Mouse (Mus musculus): ENCODE measurements around the gene Sh3bp5l. TPM values are rescaled to one million over a fixed set of nuclear protein-coding genes. Genes with fewer than 3 reads are reported as not detected.
"Not testable (repeated sequence)": the region's sequence is repeated elsewhere in the genome, so short reads cannot be mapped to it uniquely, and the experiment has no call there.

Gene Sh3bp5l
- total RNA-seq (2021) = 10 to 100 TPM; 22.8 to 27.5 TPM
- long read RNA-seq, experiment 1, transcript Sh3bp5l-202 (7 exons, 3,016 nt) = minor isoform, 6 of 33 reads
- long read RNA-seq, experiment 1, transcript Sh3bp5l-201 (7 exons, 2,977 nt) = major isoform, 10 of 33 reads
- long read RNA-seq, experiment 1, partial matches to known transcripts = 2 of 33 reads
- long read RNA-seq, experiment 1, other reads (novel, unspliced or antisense) = 15 of 33 reads
- long read RNA-seq, experiment 2, transcript Sh3bp5l-202 (7 exons, 3,016 nt) = minor isoform, 9 of 41 reads
- long read RNA-seq, experiment 2, transcript Sh3bp5l-201 (7 exons, 2,977 nt) = major isoform, 21 of 41 reads
- long read RNA-seq, experiment 2, partial matches to known transcripts = 3 of 41 reads
- long read RNA-seq, experiment 2, other reads (novel, unspliced or antisense) = 8 of 41 reads

DNA sequence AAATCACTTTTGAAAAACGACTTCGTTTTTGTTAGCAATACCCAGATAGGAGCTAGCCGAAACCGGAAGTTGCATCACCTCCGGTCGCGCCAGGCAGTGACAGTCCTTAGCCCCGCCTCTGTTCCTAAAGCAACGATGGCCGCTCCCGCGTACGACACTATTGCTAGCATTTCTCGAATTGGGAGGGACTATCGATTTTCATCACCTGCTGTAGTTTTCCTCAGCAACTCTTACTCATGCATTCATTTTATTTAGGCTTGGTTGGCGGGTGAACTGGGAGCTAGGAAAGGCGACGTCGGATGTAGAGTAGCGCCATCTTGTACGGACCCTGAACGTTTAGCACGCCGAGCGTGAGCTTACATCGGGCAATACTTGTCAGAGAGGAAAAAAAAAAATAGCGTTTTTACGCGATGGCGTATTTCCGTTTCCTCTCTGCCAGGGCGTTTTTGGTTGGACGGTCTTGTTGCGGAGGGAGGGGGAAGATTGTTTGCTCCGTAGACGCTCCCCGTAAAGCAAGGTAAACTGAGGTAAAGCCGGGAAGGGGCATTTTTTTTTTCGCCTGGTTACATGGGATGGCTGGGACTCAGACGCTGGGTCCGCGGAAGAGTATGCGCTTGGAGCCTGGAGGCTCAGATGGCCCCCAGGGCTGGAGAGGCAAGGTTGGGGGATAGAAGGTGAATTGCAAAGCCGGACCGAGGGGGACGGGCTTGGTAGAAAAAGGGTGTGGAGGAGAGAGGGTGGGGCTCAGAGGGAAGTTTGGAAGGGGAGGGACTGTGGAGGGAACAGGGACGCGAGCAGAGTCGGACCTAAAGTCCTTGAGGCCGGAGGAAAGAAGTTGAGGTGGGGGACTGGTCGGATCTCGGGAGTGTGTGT, at the start of gene Sh3bp5l, which contains the start of gene Zfp672:
Sh3bp5l (plus strand) TSS at position 449 of the 873 bp plus-strand sequence.
Zfp672 (minus strand) TSS at position 64 of the 873 bp plus-strand sequence.
- peak; percentile 88 for DNase-seq

DNA sequence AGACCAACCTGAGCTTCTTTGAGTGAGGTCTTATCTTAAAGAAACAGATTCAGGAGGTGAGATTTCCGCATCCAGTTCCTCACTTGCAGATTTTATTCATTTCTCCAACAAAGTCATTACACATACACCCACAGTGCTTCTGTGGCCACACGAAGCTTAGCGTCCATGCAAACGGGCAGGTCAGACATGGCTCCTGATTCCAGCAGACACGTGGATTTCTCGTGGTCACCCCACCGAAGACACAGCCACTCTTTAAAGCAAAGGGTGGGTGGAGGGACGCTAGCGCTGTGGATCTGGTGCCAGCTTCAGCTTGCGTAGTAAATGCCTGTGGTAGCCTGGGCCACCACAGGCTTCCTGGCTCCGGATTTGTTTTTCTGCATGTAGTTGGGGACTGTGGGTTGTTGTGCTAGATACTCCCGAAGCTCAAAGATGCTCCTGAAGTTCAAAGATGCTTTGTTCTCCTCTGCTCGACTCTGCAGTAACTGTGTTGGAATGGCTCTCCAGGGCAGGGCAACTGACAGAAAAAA, 48.5 kb upstream of the Sh3bp5l start:
- DNase-seq = no peak

DNA sequence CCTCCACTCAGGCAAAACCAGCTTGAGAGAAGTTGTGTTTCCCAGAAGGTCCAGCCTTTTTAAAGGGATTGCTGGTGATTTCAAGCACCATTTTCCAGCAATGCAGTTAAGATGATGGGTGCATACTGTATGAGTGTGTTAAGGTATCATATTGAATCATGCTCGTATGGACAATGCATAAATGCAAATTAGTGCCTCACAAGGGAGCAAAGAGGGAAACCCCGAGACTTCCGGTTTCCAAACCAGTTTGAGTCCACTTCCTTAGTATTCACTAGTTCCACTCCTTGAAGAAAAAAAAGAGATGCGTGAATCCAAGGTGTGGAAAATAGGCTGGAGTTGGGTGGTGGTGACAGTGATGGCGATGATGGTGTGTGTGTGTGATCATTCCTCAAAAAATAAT, 48.0 kb upstream of the Sh3bp5l start:
- DNase-seq = no peak

DNA sequence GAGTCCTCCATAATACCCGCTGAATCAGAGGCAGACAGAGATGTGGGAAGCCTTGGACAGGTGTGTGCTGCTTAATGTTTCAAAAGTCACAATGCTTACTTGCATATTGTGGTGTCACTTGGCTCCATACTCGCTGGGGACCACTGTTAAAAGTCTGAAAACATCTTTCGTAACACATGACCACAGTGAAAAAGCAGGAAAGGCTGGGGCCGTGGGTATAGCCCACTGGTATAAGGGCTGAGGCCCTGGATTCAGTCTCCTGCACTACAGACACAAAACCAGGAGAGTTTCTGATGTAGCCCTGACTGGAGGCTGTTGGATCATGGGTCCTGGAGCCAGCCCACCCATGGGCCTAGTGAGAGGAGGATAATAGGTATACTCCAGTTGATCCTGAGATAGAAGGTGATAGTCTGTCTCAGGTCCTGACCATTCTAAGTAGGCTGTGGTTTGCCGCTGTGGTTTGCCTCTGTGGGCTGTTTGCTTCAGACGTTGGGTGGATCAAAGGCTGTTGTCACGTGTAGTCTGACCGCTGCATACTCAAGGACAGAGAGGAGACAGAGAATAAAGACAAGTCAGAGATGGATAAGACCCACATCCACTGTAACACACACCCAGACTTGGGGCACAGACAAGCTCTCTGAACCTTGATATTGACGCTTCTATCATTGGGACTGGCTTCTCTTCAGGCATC, 40.4 kb upstream of the Sh3bp5l start:
- no peak for DNase-seq

DNA sequence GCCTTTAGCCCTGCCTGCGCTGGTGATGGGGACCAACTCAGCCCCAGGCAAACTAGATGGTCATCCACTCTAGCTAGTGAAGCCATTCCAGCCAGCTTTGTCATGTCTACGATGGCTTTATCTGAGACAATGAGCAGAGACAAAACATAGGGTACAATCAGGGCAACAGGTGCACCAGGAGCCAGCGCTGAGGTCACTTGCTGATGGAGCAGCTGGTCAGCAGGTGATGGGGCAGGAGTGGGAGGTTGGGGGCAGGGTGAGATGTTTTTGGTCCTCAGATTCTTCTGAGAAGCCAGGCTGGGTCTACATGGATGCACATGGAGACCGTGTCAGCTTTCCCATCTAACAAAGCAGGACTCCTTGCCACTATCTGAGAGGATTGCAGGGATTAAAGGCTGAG, 39.7 kb upstream of the Sh3bp5l start:
- DNase-seq = no peak

DNA sequence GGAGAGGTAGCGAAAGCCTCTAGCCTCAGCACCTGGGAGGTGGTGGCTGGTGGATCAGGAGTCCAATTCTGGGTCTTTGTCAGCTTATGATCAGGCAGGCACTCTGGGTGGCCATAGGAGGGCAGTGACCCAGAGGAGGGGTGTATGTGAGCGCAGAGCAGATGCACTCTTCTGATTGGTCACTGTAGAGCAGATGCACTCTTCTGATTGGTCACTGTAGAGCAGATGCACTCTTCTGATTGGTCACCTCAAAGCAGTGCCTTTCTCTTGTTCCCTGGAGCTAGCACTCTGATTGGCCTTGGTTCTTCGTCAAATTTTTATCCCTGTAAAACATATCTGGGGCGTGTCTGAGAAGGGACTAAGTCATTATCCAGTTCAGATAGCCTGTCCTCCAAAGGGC, 37.7 kb upstream of the Sh3bp5l start:
- no peak for DNase-seq

DNA sequence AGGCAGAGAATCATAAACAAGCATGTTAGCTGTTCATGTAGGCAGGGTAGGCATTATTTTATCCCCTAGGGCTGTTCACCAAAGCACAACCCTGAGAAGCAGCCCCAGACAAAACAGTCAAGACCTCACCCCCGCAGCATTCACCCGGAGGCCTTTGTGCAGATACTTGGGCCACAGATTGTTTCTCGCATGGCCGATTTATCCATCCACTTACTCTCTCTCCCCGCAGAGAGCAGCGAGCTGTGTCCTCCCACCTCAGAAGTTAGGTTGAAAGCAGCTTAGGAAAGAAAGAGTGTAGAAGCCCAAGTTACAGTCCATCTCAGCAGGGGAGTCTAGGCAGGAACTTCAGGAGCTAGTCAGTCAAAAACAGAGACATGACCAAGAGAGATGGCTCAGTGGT, 33.1 kb upstream of the Sh3bp5l start:
- no peak for DNase-seq

DNA sequence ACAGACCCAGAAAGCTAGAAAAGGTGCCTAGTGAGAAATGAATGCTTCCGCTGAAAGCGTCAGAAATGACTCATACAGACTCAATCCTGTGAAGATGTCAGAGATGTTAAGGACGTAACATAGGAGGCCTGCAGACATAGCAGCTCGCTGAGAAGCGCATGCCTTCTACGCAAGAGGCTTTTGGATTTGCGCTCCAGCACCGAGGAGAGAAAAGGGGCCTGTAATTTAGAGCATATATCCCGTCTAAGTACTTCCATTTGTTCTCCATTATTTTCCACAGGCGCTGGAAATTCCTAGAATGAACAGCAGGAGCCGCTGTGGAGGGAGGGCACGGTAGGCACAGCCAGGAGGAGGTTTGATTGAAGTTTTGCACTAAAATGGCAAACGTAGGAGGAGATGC, 29.5 kb upstream of the Sh3bp5l start:
- DNase-seq = peak; percentile 52

DNA sequence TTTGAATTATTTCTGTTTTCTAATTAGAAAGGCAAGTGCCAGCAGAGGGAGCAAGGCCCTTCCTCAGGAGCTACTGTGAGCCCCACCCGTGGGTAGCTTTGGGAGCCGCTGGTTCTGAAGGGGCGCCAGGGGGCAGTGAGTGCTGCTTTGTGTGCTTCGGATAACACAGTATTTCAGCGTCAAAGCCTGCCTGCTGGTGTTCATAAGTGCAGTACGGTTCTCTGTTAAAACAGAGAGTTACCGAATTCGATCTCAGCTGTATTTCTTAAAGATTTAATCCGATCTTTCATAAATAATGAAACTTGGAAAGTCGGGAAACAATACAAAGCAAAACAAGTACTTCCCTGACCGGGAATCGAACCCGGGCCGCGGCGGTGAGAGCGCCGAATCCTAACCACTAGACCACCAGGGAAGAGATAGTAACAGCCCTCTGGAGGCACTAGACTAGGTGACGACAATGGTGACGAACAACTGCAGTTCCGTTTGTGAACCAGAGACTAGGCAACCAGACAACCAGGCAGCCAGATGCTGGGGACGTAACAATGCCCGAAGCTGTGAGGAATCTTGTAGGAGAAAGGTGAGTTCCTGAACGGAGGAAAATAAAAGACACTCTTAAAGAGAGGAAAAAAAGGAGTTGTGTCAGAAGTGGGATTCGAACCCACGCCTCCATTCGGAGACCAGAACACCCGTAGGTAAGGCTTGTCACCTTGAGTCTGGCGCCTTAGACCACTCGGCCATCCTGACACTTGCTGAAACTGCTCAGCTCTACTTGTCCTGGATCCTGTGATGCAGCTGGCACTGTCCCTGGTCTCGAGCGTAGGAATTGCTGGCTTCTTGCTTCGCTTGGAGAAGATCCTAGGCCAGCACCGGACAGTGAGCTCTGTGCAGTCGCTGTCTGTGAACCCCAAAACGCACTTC, 28.4 kb upstream of the Sh3bp5l start:
- DNase-seq = peak; percentile 92

DNA sequence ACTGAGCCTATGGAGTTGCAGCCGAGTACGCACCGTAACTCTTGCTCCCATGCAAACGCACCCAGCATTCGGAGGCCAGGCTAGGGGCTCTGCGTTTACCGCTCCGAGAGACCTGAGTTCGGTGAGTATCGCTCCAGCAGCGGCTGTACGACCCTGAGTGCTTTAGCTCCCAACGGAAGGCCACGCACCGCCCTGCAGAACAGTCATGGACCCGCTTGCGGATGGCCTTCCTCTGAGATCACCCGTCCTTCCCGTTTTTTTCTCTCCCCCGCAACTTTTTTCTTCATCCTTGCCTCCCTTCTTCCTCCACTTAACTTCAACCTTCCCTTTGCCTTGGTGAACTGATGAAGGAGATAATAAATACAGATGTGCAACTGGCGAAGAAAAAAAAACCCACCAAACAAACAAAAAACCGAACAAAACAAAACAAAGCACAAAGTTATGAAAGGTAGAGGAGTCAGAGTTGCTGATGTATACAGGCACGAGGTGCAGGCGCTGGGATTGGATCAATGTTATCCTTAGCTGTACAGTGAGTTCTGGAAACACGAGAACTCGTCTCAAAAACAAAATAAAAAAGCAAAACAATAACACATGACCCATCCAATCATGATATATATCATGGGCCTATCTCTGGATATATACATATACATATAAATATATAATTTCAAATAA, 27.6 kb upstream of the Sh3bp5l start:
- DNase-seq = no peak

DNA sequence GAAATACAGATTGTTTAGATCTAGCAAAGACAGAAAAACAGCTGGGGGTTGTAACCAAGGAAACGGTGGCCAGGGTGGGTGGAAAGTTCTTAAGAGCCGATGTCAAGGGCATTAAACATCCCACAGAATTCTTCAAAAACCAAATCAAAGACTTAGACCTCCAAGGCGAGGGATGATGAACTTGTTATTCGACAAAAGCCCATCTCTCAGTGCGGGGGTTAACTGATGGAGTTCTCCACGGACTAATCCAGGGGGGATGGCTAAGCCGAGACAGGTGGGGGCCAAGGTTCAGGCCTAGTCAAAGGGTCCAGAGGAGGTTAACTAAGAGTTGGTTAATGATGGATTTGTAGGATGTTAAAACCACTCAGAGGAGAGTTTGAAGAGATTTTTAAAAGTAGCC, 26.9 kb upstream of the Sh3bp5l start:
- DNase-seq = no peak

DNA sequence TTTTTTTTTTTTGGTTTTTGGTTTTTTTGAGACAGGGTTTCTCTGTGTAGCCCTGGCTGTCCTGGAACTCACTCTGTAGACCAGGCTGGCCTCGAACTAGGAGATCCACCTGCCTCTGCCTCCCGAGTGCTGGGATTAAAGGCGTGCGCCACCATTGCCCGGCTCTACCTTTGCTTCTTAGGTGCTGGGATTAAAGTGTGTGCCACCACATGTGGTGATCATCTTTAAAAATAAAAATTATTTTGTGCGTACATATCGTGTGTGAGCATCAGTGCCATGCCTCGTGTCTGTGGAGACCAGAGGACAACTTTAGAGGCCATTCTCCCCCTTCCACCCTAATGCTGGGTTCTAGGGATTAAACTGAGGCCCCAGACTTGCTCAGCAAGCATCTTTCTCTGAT, 25.2 kb upstream of the Sh3bp5l start:
- DNase-seq = not testable (repeated sequence)

DNA sequence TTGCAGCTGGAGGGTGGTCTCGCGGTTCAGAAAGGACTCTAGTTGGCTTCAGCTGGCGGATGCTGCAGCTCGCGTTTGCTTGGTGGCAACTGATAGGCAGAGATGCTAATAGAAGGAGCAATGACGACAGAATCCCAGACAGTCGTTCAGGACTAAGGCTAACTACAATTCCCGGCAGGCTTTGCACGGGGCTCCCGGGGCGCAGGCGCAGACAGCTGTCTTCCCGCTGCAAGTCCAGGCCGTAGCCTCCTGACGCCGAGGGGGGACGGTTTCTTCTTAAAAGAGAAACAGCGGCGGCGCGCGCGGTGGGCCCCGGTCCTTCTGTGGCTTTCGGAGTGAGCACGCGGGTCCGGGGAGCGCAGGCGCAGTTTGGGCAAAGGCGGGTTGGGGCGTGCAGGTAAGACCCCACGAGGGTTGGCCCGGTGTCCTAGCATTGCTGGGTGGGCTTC, 23.6 kb upstream of the Sh3bp5l start, which contains the start of gene Zfp692:
Zfp692 (plus strand) TSS at position 210 of the 449 bp plus-strand sequence.
- peak; percentile 93 for DNase-seq

DNA sequence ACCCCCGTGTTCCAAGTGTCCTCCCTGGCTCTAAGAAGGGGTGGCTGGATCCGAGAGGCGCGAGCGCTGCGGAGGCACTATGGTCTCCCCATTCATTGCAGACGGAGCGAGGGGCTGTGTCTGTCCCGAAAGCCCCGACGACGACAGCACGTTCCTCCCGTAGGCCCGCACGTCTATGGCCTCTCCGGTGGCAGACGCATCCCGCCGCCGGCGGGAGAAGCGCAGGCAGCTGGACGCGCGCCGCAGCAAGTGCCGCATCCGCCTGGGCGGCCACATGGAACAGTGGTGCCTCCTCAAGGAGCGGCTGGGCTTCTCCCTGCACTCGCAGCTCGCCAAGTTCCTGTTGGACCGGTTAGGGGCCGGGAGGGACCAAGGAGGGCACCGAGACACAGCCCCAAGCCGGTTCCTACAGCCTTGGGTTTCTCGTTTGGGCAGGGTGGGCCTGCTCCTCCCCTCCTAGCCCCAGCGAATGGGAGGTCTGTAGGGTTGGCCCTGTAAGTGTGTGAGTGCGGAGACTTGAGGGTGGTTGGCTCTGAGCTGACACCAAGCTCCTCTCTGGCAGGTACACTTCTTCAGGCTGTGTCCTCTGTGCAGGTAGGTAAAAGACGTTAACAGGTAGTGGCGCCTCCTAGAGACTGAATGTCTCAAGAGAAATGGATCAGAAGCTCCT, 23.0 kb upstream of the Sh3bp5l start:
- DNase-seq = peak; percentile 53

DNA sequence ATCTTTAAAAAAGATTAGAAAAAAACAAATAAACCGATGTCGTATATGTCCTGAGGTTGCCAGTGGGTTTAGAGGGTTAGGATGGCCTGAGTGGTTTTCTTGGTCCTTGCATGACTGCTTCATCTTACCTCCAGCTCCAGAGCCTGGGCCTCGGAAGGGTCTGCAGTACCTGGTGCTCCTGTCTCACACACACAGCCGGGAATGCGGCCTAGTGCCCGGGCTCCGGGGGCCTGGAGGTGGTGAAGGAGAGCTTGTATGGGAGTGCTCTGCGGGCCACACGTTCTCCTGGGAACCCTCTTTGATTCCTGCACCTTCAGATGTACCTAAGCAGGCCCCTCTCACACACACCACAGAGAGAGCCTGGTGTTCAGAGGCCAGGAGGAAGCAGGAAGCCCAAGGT, 21.9 kb upstream of the Sh3bp5l start:
- DNase-seq = no peak

DNA sequence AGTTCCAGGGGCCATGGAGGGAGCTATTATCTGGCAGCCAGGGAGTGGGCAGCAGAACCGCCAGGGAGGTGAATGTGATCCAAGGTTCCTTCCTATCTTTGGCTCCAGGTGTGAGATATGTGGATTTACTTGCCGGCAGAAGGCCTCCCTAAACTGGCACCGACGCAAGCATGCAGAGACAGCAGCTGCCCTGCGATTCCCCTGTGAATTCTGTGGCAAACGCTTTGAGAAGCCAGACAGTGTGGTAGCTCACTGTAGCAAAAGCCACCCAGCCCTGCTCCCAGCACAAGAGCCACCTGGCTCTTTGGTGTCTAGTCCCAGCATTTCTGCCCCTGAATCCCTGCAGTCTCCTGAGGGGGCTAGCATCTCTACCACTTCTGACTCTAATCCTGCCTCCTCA, 16.5 kb upstream of the Sh3bp5l start:
- no peak for DNase-seq

DNA sequence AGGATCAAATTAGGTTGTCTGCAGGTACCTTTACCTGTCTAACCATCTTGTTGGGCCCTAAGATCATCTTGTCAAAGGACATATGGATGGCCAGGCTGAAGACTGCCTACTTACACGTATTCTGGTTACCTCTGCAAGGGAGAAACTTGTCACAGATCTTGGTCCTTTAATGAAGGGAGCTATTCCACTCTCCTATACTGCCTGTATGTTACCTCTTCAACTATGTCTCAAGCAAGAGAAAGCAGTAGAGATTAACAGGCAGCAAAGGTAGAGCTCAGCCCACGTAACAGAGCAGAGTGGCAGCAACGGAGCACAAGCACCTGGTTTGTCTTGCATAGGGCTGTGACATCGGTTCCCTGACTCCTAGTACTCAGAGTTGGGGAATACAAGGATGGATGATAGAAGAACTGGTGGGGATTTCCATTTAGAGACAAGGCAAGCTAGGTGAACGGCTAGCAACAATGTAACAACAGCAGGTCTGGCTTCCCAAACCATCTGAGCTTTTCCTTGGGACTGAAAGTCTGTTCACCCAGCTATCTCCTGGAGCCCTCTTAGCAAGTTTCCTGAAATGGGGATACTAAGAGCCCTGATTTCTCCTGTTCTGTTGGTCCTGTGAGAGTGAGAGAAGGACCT, 14.9 kb upstream of the Sh3bp5l start:
- DNase-seq = no peak

DNA sequence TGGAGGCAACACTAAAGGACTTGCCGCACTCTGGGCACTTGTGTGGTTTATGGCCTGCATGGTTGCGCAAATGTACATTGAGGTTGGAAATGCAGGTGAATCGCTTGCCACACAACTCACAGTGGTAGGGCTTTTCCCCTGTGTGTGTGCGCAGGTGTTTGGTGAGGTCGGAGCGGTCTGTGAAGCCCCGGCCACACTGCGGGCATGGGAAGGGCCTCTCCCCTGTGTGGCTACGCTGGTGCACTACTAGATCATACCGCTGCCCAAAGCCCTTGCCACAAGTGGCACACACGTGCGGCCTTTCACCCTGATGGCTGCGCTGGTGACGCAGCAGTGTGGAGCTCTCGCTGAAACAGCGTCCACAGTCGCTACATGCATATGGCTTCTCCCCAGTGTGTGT, 14.2 kb upstream of the Sh3bp5l start:
- no peak for DNase-seq

DNA sequence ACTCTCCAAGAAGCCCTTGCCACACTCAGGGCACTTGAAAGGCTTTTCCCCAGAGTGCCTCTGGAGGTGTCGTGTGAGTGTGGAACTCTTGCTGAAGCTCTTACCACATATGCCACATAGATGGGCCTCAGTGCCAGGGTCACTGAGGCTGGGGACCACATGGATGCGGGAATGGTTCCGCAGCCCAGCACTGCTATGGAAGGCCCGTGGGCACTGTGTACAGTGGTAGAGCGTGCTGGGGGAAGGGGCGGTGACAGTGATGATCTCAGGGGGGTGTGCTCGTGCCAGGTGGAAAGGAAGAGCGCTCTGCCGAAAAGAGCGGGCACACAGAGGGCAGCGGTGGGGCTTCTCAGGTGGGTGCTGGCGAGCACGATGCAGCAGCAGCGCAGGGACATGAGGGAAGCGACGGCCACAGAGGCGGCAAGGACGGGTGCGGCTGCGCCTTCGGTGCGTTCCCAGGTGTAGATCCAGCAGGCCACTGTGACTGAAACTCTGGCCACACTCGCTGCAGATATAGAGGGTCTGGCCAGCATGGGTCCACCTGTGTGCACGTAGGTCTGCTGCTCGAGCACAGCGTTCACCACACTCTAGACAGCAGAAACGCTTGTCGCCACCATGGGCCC, 13.6 kb upstream of the Sh3bp5l start:
- no peak for DNase-seq

Measured in gastrocnemius, postnatal 25 days (tissue).